In the genomic region with DNA sequence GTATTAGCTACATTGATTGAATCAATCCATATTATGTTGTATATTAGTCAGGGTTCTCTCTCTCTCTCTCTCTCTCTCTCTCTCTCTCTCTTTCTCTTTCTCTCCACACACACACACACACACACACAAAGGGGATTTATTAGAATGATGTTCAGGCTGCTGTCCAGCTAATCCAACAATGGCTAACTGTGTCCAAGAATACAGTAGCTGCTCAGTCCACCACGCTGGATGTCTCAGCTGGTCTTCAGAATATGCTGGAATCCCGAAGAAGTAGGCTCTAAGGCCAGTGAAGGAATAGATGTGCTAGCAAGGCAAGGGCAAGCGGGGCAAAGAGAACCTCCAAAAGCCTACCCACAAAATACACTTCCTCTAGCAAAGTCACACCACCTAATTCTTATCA, we compare ENCODE assay signal across 28 mouse cellular contexts. TPM values are rescaled to one million over a fixed set of nuclear protein-coding genes. Genes with fewer than 3 reads are reported as not detected.
"Had no signal": no experiment of that assay in that cellular context is flagged by ENCODE, and none has a peak within 500 bp of the region (broad histone marks: within the 10 kb centered on the region; RNA-seq: fewer than 3 reads in every experiment).

No protein-coding gene starts in this region.

- H3K27ac ChIP-seq: midbrain, embryonic 10.5 days; midbrain, embryonic 12.5 days; neural tube, embryonic 13.5 days; neural tube, embryonic 15.5 days had no signal

- H3K4me1 ChIP-seq: midbrain, embryonic 10.5 days; midbrain, embryonic 12.5 days; neural tube, embryonic 15.5 days had no signal

- ATAC-seq: midbrain, embryonic 16.5 days had no signal

- H3K36me3 ChIP-seq: midbrain, embryonic 10.5 days; midbrain, embryonic 12.5 days; neural tube, embryonic 13.5 days; neural tube, embryonic 15.5 days had no signal

- H3K9ac ChIP-seq: lung, embryonic 14.5 days; midbrain, embryonic 12.5 days; neural tube, embryonic 13.5 days; neural tube, embryonic 15.5 days had no signal

- DNase-seq: lung, adult 18-20 months; lung, embryonic 14.5 days; lung, postnatal 10 days; lung, postnatal 4 days; midbrain, embryonic 14.5 days; retina, postnatal 1 day; right cerebral cortex, adult 18-20 months; right cerebral cortex, postnatal 25 days; right cerebral cortex, postnatal 4 days; spleen, adult 18-20 months; thymus, adult 2 months; thymus, postnatal 25 days; thymus, postnatal 4 days had no signal

- H3K4me2 ChIP-seq: lung, embryonic 14.5 days; midbrain, embryonic 12.5 days; neural tube, embryonic 13.5 days; neural tube, embryonic 15.5 days had no signal

- H3K9me3 ChIP-seq: midbrain, embryonic 10.5 days; midbrain, embryonic 12.5 days; neural tube, embryonic 13.5 days; neural tube, embryonic 15.5 days had no signal

- H3K27me3 ChIP-seq: midbrain, embryonic 12.5 days; neural tube, embryonic 13.5 days; neural tube, embryonic 15.5 days had no signal

- H3K4me3 ChIP-seq: midbrain, embryonic 10.5 days; midbrain, embryonic 12.5 days; myocyte; neural tube, embryonic 13.5 days; neural tube, embryonic 15.5 days had no signal

RNA-seq across cellular contexts. Expression of a gene that starts 14.3 kb away (rescaled TPM):
- total RNA-seq: megakaryocyte, adult 5-6 weeks; megakaryocyte-erythroid progenitor cell, adult 5-6 weeks had no signal
- polyA plus RNA-seq: midbrain, embryonic 14.5 days; neural tube, embryonic 11.5 days; neural tube, embryonic 13.5 days; neural tube, embryonic 15.5 days; stomach, embryonic 14.5 days; thymus, adult 2 months had no signal

RNA-seq across cellular contexts. Expression of a gene that starts 23.0 kb away (rescaled TPM):
- total RNA-seq: megakaryocyte, adult 5-6 weeks; megakaryocyte-erythroid progenitor cell, adult 5-6 weeks had no signal
- polyA plus RNA-seq: midbrain, embryonic 10.5 days; midbrain, embryonic 12.5 days; midbrain, embryonic 14.5 days; midbrain, embryonic 16.5 days; myocyte; neural tube, embryonic 11.5 days; neural tube, embryonic 15.5 days; small intestine, adult 2 months; testis, adult 2 months; thymus, adult 2 months; urinary bladder, adult 2 months had no signal

RNA-seq across cellular contexts. Expression of a gene that starts 55.2 kb away (rescaled TPM):
- total RNA-seq: megakaryocyte, adult 5-6 weeks; megakaryocyte-erythroid progenitor cell, adult 5-6 weeks had no signal
- polyA plus RNA-seq: lung, embryonic 14.5 days; lung, embryonic 16.5 days; midbrain, embryonic 10.5 days; midbrain, embryonic 12.5 days; midbrain, embryonic 14.5 days; midbrain, embryonic 16.5 days; myocyte; neural tube, embryonic 11.5 days; neural tube, embryonic 13.5 days; neural tube, embryonic 15.5 days; stomach, embryonic 14.5 days; stomach, embryonic 16.5 days; testis, adult 2 months; urinary bladder, adult 2 months had no signal
